Mouse (Mus musculus) cerebellum, postnatal 4 days (tissue): Measurements from ENCODE around the gene Hist4h4.
A peak's percentile ranks its signal among the peaks of the same experiment; 100 is the strongest.

ENCODE experiments used
- DNase-seq, 2 experiments: peaks; one replicate each; pipeline ENCODE4 v3.0.0; 2022; ENCODE audit warnings: low spot score in 2 of 2, mixed read lengths in 1 of 2

The Hist4h4 gene

DNA sequence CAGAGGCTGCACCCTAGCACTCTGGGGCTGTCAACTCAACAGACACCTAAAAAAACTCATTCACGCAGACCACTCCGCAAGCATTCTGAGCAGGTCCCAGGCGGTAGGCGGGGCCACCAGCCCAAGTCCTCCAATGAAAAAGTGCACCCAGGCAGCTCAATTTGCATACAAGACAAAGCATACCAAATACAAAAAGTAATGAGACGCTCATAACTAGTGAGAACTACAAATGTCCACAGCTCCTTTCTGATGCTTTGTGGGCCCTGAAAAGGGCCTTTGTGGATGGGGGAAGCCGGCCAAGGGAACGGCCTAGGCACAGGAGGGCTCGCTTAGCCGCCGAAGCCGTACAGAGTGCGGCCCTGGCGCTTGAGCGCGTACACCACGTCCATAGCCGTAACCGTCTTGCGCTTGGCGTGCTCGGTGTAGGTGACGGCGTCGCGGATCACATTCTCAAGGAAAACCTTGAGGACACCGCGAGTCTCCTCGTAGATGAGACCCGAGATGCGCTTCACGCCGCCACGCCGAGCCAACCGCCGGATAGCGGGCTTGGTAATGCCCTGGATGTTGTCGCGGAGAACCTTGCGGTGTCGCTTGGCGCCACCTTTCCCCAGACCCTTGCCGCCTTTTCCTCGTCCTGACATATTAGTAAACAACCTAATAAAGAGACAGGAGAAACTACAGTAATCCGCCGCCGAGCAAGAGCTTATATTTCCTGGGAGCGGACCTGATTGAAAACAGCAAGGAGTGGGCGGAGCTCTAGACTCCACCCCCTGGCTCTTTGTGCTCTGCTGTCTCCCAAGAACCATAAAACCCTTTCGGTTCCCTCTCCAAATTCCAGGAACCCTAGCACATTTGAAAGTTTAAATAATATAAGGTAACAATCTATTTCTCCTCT, at the start of gene Hist4h4:
Gene Hist4h4 (minus strand): TSS at position 677 of the 895 bp plus-strand sequence.
- DNase-seq = peak; percentile 96 to 98

DNA sequence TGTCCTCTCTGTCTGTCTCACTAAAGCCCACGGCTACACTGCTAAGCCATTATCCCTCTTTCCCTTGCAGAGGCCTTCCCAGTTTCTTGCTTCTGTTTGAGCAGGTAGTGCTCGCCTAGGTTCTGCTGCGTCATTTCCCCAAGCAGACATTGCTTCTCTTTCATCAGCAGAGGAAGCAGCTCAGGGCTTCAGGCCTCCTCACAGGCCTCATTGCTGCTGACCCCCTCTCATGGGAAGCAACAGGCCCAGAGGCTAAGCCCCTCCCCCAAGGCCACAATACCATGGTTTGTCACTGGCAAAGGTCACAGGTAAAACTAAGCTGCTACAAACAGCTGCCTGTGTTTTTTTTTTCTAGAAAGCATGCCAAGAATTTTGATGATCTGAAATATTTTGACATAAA, 48.5 kb upstream of the Hist4h4 start:
- no peak for DNase-seq

DNA sequence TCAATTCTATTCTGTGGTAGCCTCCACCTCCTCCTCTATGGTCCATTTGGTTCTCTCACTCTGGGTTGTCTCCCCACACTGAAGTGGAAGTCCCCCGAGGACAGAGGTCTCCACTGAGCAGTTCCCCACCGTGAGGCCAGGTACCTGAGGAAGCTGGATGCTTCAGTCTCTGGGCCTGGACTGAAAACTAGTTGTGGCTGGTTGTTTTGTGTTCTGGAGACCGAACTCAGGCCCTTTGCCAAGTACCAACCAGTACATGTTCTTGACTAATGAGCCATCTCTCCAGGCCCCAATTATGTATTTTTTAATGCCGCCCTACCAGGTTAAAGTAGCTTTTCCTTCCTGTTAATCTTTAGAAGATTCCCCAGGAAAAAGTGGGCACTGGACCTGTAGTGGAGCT, 48.1 kb upstream of the Hist4h4 start:
- no peak for DNase-seq

DNA sequence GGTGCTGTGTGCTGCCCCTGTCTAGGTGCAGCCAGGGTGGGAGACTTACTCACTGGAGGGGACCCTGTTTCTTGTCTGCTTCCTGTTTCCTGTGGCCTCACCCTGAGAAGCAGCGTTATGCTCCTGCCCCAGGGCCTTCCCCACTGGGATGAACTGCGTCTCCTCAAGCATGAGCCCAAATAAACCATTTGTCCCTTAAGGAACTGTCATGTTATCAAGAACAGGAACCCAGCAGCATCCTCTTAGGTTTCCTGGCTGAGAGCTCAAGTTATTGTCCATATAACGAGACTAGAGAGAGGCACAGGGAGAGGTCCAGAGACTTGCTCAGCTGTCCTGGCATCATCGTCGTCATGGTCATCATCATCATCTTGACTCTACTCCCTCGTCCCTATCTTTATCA, 46.1 kb upstream of the Hist4h4 start:
- DNase-seq = no peak

DNA sequence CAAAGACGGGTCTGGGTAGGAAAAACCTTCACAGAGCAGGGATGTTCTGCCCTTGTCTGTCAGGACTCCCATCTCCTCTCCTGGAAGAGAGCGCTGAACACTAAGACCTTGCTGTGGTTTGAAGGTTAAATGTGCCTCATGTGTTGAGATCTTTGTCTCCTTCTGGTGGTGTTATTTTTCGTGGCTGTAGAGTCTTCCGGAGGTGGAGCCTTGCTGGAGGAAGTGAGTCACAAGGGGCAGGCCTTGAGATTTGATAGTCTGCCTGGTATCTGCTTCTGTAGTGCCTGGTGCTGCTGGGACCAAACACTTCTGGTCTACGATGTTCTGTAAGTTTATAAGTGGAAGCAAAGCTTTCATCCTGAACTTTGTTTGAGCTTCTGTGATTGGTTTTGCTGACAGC, 44.8 kb upstream of the Hist4h4 start:
- DNase-seq = no peak

DNA sequence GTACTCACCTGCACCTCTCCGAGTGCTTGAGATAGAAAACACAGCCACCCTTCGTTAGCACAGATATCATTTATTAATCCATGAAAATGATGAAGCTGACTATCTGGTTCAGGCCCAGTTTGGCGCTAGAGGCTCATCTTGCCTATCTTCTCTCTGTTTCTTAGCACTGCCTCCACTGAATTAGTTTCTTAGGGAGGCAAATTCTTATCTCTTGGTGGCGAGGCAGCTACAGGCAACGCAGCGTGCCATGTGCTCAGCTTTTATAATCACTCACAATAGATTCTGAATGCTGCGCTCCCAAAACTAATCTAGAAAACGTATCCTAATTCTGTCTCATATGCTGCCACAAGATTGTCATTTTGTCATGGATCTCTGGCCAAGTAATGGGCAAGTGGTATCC, 44.2 kb upstream of the Hist4h4 start:
- DNase-seq = no peak

DNA sequence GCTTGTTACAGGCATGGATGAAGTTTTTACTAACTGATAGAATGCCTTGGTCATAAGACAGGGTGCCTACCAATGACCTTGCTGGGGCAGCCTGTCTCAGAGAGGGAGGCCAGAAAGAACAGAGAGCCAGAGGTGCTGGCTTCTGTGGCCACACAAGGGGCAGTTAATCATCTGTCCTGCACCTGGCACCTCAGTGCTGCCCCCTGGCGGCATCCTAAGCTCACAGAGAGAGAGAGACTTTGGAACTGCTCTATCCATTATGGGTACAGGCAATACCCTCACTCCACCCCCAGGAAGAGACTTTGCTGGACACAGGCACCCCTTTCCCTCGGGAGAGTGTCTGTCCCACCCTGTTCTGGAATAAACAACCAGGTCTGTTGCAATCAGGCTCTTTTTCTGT, 43.6 kb upstream of the Hist4h4 start:
- peak in 1 of 2 experiments; percentile 23 for DNase-seq

DNA sequence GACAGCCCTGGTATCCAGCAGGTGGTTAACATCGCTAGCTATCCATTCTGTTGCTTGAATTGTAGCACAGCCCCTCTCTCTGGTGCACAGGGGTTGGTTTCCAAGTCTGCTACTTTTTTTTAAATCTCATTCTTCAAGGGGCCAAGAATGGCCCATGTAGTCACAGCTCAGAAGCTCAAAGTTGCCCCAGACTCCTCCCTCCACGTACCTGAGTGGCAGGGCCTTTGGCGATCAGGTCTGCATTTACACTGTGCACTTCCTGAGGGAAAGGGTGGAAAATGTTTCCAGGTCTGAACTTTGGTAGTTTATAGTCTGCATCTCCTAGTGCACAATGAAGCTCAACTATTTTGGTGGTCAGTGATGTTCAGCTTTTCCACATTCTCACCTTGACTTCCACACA, 43.1 kb upstream of the Hist4h4 start:
- DNase-seq = no peak

DNA sequence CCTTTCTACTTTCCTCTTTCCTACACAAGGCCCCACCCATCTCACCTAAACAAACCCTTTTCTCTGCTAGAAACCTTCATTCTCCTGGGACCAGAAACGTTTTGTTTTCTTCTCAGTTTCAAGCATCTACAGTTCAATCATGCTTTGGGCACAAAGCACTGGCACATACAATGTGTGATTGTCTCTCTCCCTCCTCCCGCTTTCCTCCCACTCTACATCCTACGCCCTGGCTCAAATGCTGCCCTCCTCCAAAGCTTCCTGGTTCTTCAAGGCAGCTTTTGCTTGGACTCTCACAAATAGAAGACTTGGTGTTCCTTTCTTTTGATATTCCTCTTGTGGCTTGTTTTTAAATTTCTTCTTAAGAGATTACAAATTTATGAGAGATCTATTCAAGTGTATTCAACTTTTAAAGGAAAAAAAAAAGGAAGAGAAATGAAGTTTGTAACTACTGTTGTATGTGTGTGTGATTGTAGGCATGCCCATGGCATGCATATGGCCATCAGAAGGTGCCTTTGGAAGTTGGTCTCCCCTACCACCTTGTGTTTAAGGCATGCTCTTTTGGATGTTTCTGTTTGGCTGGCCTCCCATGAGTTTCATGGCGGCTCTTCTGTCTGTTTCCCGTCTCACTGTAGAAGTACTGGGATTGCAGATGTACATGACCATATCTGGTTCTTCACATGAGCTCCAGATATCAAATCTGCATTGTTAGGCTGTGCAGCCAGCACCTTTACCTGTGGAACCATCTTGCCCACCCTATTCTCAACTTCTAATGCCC, 41.7 kb upstream of the Hist4h4 start:
- no peak for DNase-seq

DNA sequence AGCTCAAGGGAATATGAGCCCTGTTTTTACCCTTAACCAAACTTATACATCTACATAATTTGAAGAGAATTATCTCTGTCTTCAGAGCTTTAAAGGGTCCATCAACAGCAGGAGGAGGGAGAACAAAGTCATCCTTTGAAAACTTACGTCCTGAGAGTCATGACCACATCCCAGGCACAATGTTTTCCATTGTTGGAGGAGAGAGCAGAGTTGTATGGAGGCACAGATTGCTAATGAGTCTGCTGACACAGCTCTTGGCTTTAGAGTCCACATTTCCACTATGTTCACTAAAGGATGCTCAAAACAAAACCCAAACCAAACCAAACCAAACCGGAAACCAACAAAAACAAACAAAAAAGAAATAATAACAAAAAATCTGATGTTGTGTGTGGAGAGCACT, 40.7 kb upstream of the Hist4h4 start:
- no peak for DNase-seq

DNA sequence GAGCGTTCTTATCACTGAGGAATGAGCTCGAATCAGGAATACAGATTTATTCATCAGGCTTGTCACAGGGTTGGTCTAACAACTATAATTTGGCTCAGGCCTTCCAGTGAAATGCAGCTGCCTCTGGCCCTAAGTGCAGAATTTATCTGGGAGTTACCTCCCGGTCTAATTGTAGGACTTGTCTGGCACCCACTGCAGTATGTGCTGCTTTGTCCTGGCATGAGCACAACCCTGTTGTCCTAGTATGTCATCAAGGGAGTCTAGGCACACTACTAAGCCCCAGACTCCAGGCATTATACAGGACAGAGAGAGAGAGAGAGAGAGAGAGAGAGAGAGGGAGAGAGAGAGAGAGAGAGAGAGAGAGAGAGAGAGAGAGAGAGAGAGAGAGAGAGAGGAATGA, 33.1 kb upstream of the Hist4h4 start:
- no peak for DNase-seq

DNA sequence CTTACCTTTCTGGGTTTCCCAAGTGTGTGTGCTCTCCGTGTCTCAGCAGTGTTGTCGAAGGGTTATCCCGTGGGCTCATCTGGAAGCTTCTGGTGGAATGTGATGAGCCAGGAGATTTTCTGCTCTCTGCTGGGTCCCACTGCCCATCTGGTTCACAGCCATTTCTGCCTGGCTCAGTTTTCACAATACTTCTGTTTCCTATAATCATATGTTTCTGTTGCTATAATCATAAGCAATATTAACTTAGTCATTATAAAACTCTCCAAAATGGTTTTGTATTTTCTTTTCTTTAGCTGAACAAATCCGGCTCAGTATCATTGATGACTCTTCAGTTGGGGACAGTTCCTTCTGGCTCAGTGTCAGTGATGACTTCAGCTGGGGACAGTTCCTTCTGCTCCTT, 31.1 kb upstream of the Hist4h4 start, which contains the start of gene Smco3:
Gene Smco3 (minus strand): TSS at position 101 of the 400 bp plus-strand sequence.
- no peak for DNase-seq

DNA sequence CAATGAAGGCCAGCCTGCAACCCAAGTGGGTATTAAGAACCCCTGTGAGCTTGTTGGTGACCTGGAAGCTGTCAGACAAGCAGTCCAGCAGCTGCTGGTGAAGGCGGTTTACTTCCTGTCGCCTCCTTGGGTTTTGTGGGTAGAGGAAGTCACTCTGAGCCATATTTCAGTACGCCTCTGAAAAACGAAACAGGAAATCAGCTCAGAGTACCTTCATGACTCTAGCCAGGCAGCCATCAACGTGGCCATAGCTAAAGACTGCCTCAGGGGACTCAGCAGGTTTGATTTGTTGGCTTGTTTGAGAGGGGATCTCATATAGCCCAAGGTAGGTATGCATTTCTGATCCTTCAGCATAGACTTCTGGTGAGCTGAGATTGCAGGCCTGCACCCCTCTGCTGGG, 27.5 kb upstream of the Hist4h4 start:
- DNase-seq = no peak

DNA sequence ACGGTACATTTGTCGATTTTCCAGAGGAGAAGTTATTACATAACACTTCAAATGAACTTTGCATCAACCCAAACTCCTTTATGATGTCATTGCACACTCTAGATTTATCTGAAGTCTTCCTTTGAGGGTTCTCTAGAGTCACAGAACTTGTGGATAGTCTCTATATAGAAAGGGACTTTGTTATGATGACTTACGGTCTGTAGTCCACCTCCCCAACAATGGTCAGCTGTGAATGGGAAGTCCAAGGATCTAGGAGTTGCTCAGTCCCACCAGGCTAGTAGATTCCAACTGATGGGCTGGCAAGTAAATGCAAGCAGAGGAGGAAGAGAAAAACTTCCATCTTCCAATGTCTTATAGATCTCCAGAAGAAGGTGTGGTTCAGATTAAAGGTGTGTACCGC, 24.5 kb upstream of the Hist4h4 start:
- DNase-seq = no peak

DNA sequence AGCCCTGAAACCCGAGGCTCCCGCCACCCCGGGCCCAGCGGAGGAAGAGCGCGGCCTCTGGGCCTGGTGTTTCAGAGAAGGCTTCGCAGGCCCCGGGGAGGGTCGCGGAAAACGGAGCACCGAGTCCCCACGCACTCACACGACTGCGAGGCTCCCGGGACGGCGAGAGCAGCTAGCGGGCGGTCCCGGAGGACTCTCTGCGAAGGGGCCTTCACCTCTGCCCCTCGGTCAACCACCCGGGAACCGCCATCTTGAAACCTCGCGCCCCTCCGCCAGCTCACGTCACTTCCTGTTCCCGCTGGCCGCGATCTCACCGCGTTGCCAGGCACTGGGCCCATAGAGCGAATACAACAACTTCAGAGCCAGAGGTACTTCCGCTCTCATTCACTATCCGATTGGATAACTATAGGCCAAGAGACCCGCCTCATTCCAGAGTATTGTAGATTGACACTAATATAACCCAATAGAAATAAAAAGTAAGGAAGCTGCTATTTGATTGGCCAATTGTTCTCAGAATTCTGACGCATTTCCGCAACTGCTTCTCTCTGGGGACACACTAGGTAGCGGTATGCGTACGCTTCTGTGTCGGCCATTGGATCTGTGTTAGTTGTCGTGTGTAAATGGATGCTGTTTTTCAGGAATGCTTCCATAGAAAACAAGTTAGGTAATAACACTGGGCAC, 23.8 kb upstream of the Hist4h4 start, which contains the start of gene Wbp11:
Gene Wbp11 (minus strand): TSS at position 353 of the 681 bp plus-strand sequence.
- peak; percentile 84 to 91 for DNase-seq

DNA sequence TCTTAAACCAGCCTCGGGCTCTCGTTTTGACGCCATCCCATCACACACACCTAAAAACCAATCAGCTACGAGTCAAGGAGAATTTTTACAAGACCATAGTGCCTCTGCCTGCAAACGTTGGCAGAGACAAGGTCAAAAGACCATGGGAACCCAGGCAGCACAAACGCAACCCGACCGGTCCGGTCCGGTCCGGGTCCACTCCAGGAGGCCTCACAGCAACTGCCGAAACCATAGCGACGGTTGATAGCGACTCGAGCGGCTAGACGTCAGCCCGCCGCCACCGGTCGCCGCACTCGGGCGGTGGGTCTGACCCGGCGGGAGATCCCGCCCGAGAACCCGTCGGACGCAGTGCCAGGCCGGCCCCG, 23.3 kb upstream of the Hist4h4 start, which contains the start of gene BC049715:
Gene BC049715 (plus strand): TSS at position 111 of the 365 bp plus-strand sequence.
- no peak for DNase-seq

DNA sequence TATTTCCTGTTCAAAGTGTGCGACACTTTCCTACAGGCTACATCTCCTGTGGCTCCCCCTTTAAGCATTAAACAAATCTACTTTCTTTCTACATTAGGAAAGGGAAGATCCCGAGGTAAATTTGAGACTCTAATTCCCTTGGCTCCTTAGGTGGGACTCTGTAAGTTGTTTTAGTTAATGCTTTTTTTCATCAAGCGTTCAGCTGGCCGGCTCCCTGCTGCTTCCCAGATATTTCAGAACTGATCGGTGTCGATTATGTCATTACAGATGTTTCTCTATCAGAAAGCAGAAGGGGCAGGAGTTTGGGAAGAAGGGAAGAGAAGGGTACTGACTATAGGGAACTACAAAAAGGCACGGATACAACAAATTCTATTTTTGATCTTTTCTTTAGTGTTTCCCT, 22.9 kb upstream of the Hist4h4 start:
- no peak for DNase-seq

DNA sequence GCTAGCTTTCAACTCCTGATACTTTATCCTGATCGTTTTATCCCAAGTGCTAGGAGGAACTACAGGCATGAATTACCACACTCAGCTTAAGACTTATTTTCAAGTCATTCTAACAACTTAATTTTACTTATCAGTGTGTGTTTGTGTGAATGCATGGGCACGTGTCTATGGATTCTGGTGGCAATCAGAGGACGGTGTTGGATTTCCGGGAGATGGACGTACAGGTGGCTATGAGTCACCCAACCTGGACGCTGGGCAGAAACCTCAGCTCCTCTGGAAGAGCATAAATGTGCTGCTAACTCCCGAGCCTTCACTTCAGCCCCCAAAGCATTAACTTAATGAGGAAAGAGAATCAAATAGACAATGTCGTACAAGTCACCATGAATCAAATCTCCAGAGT, 20.8 kb upstream of the Hist4h4 start:
- DNase-seq = no peak

DNA sequence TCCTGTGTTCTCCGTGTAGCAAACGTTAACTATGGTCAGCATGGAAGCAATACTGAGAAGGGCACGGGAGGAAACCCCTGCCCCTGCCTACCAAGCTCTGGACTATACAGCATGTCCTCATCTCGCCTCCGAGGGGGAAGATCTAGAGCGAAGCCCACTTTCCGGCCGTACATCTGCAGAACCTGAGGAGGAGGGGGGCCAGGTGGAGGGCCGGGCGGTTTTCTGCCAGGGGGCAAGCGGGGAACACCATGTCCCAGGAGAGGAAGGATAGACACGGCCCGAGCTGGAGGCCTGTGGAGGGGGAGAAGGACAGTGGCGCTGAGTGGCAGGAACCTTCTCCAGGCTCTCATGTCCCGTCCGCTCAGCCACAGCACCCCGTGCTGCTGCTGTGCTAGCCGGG, 16.9 kb upstream of the Hist4h4 start:
- no peak for DNase-seq

DNA sequence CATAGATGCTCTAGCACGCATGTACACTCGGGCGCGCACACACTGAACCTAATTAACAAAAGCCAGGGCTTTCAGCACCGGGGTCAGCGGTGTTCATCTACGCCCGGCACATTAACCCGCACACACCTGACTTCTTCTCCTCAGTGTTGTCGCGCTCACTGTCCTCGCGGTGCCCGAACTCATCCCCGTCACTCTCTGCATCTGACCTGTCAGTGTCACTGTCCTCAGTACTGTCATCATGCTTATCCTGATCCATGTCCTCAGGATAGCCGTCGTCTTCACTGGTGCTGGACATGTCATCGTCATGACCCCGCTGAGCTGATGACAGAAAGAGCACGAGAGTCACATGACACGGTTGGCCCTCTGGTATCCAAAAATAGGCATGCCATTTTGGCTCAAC, 16.2 kb upstream of the Hist4h4 start:
- no peak for DNase-seq

DNA sequence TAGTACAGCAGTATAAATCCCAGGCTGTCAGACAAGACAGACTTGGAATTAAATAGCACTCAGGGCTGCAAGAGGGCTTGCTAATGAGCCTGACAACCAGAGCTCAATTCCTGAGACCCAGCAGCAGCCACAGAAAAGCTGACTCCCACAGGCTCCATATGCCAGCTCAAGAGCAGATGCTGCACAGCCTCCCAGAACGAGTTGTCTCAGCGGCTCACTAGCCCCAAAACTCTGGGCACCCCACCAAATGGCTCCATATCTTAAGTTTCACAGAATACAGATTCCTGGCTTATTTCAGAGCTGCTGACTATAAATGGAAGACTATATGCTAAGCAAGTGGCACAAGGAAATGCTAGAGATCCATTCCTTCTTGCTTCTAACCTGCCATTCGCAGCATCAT, 13.3 kb upstream of the Hist4h4 start:
- DNase-seq = no peak

DNA sequence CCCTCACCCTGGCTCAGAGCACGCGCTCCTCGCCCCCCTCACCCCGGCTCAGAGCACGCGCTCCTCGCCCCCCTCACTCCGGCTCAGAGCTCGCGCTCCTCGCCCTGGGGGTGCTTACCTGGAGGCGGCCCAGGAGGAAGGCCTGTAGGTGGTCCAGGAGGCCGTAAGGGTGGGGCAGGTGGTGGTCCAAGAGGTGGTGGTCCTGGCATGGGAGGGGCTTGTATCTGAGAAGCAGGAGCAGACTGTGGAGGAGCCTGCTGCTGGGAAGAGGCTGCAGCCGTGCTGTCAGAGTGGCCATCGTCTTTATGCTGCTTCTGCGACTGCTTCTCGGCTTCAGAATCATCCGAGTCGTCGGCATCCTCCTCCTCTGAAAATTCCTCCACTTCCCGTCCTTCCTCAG, 12.6 kb upstream of the Hist4h4 start:
- DNase-seq = no peak
